Mouse (Mus musculus): ENCODE measurements around the gene Cwf19l2. TPM values are rescaled to one million over a fixed set of nuclear protein-coding genes. Genes with fewer than 3 reads are reported as not detected.

Gene Cwf19l2
- 29.2 TPM for polyA plus RNA-seq (2015; fragmentation: Illumina TruSeq; extraction: RNeasy Lipid Tissue Mini Kit (QIAGEN cat#74804); ENCODE audit: insufficient read depth, low replicate concordance)

GRCm38 (mm10) chr9:3403251-3404208, at the start of gene Cwf19l2:
TSS of gene Cwf19l2 (plus strand) at chr9:3403592.

Other genes starting within 250 kb of the Cwf19l2 start
- 20.8 TPM for gene Alkbh8, start 68.5 kb upstream of the Cwf19l2 start, polyA plus RNA-seq (2015; fragmentation: Illumina TruSeq; extraction: RNeasy Lipid Tissue Mini Kit (QIAGEN cat#74804); ENCODE audit: insufficient read depth, low replicate concordance)
- 1.8 TPM for gene Gucy1a2, start 129.2 kb downstream of the Cwf19l2 start, polyA plus RNA-seq (2015; fragmentation: Illumina TruSeq; extraction: RNeasy Lipid Tissue Mini Kit (QIAGEN cat#74804); ENCODE audit: insufficient read depth, low replicate concordance)